Mouse (Mus musculus) olfactory bulb, adult 2 months (tissue): ENCODE results near the gene Coro1c.

Experiments used
- CTCF ChIP-seq: fragments of 200-500 bp; IDR thresholded peaks from 2 replicates; pipeline ENCODE4 v1.5.1; 2012; ENCODE audit warnings: low read depth, mild to moderate bottlenecking, low read length, moderate library complexity; ENCODE audit not compliant: insufficient read depth
- POLR2A ChIP-seq: fragments of 200-500 bp; IDR thresholded peaks from 2 replicates; pipeline ENCODE4 v1.6.1; 2012; ENCODE audit warnings: mild to moderate bottlenecking, low read depth, low read length, moderate library complexity; ENCODE audit not compliant: insufficient read depth

- TF ChIP-seq POLR2A (no peak), CTCF (no peak)
These were observed 81.9 kb downstream of the Coro1c start for GRCm38 (mm10) chr5:113826619-113827018.
